Mouse (Mus musculus) lung, postnatal 36 days (tissue): Measurements from ENCODE around the gene Olfr703.
A peak's percentile ranks its signal among the peaks of the same experiment; 100 is the strongest.

ENCODE experiments used
- DNase-seq: peaks from one replicate; pipeline ENCODE4 v3.0.0; 2022; ENCODE audit warnings: mixed read lengths

Olfr703 gene

DNA sequence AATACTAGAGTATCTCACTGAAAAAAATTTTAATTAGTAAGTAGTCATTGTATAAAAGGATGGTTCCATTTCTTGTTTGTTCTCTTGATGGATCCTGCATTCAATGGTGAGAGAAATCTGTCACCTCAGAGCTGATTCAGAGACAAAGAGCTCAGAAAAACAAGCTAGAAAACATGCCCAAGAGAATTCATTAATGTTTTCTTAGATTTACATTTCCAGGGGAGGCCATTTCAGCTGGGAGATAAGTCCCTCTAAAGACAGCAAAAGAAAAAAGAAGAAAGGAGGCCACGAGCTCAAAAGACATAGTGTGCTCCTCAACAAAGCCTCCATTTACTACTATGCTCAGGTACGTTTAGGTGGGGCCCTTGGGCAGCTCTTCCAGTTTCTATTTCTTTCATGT lies at the start of gene Olfr703:
TSS of gene Olfr703 (plus strand) at position 301 of the 400 bp plus-strand sequence.
- DNase-seq, result no peak

DNA sequence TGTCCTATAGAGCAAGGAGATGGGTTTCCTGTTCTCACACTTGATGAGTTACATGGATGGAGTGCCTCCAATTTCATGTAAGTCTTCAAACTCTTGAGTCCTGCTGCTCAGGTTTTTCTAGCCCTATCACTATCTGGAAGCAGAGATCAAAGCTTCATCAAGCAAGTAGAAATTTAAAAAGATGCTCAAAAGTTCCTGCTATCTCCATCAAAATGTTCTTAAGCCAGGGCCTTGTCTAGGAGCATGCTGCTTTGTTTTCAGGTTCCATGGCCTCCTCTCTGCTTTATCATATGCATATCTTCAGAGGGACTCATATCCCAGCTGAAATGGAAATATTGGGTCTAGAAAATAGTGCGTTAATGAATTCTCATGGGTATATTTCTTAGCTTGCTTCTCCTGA lies 34.4 kb upstream of the Olfr703 start, which contains the start of gene Olfr700:
TSS of gene Olfr700 (minus strand) at position 101 of the 400 bp plus-strand sequence.
- no peak for DNase-seq

DNA sequence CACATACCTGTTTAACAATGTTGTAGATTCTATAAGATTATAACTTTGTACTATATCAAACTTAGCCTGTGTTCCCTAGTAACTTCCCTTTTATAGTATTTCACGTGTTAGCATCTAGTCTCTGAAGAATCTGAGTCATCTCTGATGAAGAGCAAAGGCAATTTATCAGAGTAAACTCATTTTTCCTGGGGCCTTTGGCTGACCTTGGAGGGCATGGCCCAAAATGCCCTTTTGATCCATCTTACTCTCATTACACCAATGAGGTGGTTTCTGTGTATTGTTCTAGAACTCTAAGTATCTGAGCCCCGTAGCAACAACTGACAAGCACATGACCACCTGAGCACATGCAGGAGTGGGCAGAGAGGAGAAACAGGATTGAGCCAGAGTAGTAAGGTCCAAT lies 29.3 kb upstream of the Olfr703 start, which contains the start of gene Olfr701:
TSS of gene Olfr701 (plus strand) at position 301 of the 400 bp plus-strand sequence.
- no peak for DNase-seq

DNA sequence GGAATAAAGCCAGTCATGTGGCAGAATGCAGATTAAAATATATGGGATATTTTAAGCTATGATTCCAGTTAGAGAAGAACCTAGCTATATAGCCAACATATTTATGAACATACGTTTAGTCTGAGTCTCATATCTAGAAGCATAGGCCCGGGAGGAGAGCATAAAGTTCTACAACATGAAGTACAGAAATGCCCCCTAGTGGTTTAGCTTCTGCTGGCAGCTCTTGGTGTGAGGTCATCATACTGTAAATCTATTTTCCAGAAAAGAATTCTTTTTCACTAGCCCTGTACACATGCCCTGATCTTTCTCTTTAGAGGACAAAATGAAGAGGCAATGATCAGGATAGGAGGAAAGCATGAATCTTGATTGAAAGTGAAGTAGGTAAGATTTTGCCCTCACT lies 27.4 kb upstream of the Olfr703 start:
- DNase-seq, result peak; percentile 17

DNA sequence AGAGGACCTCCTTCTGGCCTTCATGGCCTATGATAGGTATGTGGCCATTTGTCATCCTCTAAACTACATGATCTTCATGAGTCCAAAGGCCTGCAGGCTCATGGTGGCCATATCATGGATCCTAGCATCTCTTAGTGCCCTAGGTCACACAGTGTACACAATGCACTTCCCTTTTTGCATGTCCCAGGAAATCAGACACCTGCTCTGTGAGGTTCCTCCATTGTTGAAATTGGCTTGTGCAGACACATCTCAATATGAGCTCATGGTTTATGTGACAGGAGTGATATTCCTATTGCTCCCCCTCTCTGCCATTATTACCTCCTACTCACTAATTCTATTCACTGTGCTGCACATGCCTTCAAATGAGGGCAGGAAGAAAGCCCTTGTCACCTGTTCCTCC lies 24.7 kb upstream of the Olfr703 start:
- no peak for DNase-seq

DNA sequence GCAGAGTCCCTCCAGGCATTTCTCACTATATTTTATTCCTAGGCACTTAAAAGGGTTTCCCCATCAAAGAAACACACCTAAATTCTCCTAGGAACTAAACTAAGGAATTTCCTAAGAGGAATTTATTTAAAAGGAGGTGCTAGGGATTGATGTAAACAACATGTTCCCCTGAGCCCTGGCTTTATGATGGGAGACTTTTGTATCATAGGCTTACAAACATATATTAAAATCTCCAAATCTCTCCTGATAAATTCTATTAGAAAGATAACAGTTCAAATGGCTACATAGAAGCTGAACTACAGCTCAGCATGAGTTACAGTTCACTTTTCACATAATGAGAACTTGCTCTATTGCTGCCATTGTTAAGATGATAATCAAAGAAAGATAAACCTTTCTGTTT lies 9.4 kb upstream of the Olfr703 start, which contains the start of gene Olfr702:
TSS of gene Olfr702 (minus strand) at position 101 of the 400 bp plus-strand sequence.
- DNase-seq, result no peak

DNA sequence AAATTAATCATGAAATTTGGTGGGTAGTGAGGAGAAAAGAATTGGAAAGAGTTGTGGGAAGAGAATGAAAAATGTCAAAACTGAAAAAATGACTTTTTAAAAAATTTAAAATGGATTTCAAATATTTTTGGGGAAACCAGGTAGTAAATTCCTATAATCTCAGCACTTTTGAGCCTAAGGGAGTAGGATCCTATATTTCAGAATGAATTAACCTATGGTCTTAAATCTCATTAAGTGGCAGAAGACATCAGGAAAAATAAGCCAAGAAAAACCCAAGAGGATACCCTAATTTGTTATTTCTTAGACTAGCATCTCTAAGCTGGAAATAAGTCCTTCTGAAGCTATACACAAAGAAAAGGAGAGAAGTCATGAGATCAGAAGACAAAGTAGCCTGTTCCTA lies 19.7 kb downstream of the Olfr703 start, which contains the start of gene Olfr704:
TSS of gene Olfr704 (plus strand) at position 301 of the 400 bp plus-strand sequence.
- DNase-seq, result no peak

DNA sequence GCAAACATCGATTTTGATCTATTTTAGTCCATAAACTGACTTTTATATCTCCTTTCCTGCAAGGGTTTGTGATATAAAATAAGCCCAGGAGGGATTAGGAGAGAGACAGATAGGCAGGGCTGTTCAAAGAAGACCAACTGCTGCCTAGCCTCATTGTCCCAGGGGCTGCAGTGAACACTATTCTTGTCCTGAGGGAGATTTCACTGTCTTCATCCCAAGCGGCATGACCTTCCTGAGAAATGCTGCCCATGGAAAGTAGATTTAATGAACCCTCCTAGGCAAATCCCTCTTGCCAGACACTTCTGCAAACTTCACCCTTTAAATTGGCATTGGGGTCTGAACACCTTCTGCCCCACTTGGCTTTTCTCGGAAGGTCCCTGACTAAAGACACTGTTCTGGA lies 33.6 kb downstream of the Olfr703 start, which contains the start of gene Olfr705:
TSS of gene Olfr705 (minus strand) at position 101 of the 400 bp plus-strand sequence.
- DNase-seq, result no peak

DNA sequence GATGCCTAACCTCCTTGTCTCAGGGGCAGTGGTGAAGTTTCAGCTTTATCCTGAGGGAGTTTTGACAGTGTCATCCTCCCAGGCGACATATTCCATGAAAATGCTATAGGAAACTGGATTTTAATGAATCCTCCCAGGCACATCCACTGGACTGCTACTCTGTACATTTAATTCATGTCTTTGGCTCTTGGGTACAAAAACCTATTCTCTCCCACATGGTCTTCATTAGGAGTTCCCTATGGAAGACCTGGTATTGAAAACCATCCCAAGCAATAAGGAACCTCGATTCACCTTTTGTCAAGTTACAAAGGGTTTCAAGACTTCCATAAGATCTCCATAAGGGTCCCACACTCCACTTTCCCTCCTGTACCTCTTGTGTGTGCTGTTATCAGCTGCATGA lies 44.9 kb downstream of the Olfr703 start, which contains the start of gene Olfr706:
TSS of gene Olfr706 (minus strand) at position 101 of the 400 bp plus-strand sequence.
- DNase-seq, result no peak
